Mouse (Mus musculus): ENCODE results near the gene Elovl6.

- TF ChIP-seq CHD2 (IDR thresholded peaks at IDR 0.05; ENCODE audit: low read depth, low read length) (peak; percentile 69; the same call in 1 of the 2 replicates), MAFK (IDR thresholded peaks at IDR 0.05; ENCODE audit: insufficient read depth, low read depth, low read length) (no peak)
Observed at GRCm38 (mm10) chr3:129551581-129552290, 19.6 kb downstream of the Elovl6 start.
